Mouse (Mus musculus): ENCODE measurements around the gene Dpp9.
"Not testable (repeated sequence)": the region's sequence is repeated elsewhere in the genome, so short reads cannot be mapped to it uniquely, and the experiment has no call there.

Dpp9 gene

DNA sequence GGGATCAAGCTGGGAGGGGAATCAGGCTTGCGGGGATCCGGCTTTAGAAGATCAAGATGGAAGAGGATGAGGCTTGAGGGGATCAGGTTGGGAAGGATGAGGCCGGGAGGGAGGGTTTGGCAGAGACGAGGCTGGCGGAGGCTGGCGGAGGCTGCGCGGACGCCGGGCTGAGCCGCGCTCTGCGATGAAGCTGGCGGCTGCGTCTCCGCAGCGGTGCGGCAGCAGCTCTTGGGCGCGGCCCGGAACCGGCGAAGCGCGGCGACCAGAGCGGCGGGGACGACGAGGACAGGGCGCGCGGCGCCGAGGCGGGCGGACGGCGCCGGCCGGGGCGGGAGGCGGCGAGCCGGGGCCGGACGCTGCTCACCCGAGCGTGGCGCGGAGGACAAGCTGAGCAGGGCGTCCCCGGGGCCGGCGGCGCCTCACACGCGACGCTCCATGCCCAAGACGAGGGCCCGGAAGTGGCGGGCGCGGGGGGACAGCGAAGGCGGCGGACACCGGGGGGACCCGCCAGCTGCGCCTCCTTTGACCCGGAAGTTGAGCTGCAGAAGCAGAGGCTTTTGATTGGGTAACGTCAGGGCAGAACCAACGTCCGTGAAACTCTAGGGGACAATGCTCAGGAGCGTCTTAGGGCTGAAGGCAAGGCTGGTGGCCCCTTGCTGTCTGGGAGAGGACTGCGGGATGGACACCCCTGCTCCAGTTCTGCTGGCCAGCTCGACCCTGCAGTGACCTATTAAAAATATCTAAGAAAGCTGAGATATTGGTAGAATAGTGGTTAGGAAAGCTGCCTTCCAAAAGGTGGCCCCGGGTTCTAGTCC, at the start of gene Dpp9:
TSS of gene Dpp9 (minus strand) at position 529 of the 815 bp plus-strand sequence.
- DNase-seq (ENCODE audit: low spot score) = peak; percentile 85

DNA sequence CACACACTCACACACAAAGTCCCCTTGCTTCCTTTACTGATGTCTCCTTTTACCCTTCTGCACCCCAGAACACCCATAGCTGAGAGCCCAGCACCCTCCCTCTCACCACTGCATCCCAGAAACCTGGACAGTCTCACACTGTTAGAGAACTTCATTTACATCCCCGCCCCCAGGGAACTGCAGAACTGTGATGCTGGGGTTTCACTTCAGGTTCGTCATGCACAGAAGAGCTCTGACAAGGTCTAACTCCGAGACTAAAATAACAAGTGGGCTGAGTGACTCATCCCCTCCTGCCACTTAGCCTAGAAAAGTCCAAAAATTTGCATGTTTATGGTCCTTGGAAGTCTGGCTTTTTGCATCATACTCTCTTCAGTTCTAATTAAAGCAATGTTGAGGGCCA, 47.6 kb upstream of the Dpp9 start:
- no peak for DNase-seq (ENCODE audit: low spot score)

DNA sequence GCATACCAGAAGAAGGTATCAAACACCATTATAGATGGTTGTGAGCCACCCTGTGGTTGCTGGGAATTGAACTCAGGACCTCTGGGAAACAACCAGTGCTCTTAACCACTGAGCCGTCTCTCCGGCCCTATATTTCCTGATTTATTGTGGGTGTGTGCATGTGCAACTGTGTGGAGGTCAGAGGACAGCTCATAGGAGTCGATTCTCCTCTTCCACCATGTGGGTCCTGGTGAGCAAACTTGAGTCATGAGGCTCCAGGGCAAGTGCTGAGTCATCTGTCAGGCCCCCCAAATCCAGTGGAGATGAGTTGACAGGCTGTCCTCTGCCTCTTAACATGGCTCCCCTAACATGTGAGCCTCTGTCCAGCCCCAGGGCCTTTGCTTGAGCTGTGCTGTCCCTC, 47.2 kb upstream of the Dpp9 start:
- no peak for DNase-seq (ENCODE audit: low spot score)

DNA sequence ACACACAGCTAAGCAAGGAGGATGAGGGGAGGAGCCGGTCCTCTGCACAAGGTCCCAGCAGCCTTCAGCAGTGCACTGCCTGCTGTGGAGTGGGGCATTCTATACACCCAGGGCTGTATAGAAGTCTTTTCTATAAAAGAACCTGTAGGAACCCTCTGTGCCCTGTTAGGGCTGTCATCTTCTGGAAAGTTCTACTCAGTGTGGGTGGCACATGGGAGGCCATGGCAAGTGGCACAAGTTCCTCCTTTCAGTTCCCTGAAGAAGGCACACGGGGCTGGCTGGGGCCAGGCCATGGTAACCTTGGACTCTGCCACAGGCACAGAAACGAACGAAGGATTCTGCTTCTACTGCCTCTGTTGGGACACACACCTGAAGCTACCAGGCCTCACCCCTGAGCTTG, 46.3 kb upstream of the Dpp9 start:
- no peak for DNase-seq (ENCODE audit: low spot score)

DNA sequence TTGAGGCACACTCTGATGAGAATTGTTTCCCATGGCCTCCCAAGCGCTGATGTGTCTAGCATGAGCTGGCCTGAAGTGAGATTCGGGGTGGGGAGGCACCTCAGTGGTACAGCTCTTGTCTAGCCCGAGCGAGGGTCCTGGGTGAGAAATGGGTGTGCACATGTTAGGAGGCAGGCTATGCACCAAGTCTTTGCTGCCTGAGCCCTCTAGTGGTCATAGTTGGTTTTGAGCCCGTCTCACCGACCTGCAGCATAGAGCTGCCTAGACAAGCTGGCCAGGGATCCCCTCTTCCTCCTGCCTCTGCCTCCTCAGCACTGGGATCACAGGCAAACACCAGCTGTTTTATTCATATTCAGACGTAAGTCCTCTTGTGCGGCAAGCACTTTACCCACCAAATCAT, 45.3 kb upstream of the Dpp9 start:
- peak; percentile 70 for DNase-seq (ENCODE audit: low spot score)

DNA sequence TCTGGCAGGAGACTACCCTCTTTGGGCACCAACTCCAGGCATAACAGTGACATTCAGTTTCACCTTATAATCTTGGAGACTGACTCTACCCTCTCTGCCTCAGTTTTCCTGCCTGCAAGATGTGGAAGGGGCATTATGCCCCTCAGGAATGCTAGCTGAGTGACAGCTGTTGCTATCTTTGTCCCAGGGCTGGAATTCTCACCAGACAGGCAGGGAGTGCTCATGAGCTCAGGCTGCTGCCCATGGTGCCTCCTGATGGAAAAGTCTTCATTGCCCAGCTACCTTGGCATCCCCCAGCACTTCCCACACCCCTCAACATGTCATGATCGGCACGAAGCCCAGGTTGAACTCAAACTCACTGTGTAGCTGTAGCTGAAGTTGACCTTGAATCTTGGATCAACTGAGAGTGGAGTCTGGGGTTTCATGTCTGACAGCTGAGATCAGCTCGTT, 44.0 kb upstream of the Dpp9 start:
- DNase-seq (ENCODE audit: low spot score) = no peak

DNA sequence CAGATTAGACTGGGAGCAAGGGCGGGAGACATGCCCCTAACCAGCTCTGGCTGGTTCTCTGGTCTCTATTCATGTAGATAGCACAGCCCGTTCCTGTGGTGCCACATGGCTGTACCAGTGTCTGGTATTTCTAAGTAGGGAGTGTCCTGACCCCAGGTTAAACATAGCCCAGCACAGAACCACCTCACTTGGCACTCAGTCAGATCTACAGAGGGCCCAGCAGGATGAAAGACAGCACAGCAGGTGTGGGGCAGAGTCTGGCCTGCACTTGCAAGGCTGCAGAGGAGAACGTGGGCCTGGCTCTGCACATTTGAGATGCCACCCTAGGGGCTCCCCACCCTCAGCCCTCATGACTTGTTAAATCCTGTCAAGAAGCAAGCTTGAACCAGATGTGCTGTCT, 42.5 kb upstream of the Dpp9 start:
- no peak for DNase-seq (ENCODE audit: low spot score)

DNA sequence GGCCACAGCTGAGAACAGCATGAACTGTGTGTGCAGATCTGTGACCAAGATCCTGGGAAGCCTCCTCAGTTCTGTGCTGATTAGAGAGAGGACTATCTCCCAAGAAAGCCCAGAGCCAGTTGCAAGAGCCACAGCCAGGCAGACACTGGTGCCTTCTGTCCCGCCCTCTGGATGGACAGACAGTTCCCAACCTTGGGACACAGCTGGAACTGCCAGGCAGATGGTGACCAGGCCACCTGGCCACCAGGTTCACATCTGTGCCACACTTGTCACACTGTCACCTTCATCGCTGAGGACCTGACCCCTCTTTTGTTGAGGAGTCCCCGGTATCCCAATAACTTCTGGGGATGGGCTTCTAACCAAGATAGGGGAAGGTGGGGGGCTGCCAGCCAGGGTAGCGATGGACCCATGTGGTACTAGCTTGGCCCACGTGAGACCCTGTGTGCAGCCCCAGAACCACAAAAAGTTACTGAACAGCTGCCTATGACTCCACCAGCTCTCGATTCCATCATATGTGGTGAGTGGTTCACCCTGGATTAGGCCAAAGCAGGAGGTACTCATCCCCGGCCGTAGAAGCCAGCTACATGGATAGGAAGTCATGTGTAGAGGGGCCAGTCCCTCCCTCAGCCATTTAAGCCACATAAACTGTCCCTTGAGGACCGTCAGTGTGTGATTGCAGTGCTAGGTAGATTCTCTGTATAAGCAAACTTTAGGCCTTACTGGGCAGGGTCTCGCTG, 40.8 kb upstream of the Dpp9 start:
- DNase-seq (ENCODE audit: low spot score) = no peak

DNA sequence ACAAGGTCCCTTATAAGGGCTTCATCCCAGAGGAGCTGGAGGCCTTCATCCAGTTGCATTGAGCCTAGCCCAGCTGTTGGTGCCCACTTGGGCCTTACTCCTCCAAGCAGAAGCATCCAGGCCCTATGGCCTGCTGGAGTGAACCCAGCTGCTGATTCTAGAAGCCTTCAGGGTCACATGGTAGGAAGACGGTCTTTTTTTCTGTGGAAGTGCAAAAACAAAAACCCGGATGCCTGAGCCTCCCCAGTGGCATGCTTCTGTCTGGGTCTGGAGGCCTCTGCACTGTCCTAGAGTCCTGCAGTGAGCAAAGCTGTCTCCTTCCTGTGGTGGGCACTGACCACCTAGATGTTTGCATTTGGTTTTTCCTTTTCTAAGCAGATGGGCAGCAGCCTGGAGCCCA, 40.1 kb upstream of the Dpp9 start:
- not testable (repeated sequence) for DNase-seq (ENCODE audit: low spot score)

DNA sequence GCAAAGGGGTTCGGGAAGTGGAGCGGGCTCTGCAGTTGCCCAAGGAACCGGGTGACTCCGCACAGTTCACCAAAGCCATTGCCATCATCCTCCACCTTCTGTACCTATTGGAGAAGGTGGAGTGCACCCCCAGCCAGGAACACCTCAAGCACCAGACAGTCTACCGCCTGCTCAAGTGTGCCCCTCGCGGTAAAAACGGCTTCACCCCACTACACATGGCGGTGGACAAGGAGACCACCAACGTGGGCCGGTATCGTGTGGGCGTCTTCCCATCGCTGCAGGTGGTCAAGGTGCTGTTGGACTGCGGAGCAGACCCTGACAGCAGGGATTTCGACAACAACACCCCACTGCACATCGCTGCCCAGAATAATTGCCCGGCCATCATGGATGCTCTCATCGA, 39.6 kb upstream of the Dpp9 start:
- DNase-seq (ENCODE audit: low spot score) = not testable (repeated sequence)

DNA sequence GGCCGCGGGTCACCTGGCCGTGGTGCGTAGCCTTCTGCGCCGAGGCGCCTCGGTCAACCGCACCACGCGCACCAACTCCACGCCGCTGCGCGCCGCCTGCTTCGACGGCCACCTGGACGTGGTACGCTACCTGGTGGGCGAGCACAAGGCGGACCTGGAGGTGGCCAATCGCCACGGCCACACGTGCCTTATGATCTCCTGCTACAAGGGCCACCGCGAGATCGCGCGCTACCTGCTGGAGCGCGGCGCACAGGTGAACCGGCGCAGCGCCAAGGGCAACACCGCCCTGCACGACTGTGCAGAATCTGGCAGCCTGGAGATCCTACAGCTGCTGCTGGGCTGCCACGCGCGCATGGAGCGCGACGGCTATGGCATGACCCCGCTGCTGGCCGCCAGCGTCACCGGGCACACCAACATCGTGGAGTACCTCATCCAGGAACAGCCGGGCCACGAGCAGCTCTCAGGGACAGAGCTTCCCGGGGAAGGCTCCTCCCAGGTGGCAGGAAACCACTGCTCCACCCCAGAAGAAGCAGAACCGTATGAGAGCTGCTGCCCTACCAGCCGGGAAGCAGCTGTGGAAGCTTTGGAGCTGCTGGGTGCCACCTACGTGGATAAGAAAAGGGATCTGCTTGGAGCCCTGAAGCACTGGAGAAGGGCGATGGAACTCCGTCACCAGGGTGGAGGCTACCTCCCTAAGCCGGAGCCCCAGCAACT, 38.6 kb upstream of the Dpp9 start:
- DNase-seq (ENCODE audit: low spot score) = no peak

DNA sequence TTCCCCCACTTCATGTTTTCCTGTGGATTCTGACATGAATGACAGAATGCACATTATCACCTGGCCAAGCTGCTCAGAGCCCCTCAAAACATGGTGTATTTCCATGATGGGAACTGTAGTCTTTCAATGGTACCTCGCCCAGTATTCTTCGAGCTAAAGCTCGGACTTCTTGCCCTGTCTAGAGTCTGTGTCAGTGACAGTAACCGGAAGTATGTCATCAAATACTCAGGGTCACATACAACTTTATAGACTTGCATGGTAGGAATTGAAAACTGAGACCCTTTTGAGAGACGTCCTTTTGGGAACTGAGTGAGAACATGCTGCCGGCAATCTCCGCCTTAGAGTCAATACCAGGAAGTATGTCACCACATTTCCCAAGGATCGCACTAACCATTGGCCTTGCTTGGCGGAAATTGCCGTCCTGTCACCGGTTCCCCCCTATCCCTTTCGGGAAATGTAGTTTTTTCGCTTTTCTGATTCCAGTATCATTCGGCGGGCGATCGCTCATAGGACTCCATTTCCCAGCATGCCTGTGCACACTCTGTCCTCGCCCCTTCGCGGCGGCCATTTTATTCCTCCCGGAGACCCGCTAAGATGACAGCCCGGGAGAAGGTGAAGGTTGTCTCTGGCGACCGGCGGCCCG, 37.7 kb upstream of the Dpp9 start, which contains the start of gene Fem1a:
TSS of gene Fem1a (plus strand) at position 572 of the 643 bp plus-strand sequence.
- peak; percentile 97 for DNase-seq (ENCODE audit: low spot score)

DNA sequence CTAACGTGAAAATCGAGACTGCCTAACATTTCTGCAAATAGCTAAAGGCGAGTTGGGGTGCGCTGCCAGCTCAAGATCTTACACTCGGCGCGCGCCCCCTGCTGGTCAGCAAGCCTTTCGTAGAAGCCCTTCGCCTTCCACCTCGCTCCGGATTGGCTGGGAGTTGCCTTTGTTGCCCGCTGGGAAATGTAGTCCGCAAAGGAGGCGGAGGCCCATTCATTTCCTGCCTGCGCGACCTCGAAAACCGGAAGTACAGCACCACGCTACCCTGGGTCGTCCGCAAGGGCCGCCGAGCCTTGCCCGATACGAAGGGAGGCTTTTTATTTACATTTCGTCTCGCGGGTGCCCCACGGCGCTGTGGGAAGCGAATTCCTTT, 37.1 kb upstream of the Dpp9 start:
- peak; percentile 99 for DNase-seq (ENCODE audit: low spot score)

DNA sequence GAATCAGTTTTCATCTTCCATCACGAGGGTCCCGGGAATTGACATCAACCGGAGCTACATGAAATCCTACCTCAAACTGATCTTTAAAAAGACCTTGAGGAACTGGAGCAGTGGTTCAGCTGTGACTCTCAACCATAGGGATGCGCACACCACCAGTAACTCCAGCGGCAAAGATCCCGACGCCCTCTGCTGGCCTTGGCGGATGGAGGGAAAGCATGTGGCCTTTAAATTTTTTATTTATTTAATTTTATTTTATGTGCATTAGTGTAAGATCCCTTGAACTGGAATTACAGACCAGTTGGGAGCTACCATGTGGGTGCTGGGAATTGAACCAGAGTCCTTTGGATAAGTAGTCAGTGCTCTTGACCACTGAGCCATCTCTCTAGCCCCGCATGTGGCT, 36.7 kb upstream of the Dpp9 start:
- DNase-seq (ENCODE audit: low spot score) = no peak

DNA sequence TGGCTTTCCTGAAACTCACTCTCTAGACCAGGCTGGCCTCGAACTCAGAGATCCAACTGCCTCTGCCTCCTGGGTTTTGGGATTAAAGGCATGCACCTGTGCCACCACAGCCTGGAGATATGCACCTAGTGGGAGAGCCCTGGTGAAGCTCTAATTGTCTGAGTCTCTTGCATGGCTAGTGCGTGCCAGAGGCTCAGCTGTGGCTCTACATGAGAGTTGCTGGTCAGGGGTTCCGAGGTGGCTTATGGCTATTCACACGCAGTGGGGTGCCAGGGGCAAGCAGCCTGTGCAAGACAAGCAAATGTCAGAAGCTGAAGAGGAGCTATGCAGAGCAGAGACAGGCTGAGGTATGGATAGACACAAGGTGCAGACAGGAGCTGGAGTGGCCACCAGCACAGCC, 36.0 kb upstream of the Dpp9 start:
- no peak for DNase-seq (ENCODE audit: low spot score)

DNA sequence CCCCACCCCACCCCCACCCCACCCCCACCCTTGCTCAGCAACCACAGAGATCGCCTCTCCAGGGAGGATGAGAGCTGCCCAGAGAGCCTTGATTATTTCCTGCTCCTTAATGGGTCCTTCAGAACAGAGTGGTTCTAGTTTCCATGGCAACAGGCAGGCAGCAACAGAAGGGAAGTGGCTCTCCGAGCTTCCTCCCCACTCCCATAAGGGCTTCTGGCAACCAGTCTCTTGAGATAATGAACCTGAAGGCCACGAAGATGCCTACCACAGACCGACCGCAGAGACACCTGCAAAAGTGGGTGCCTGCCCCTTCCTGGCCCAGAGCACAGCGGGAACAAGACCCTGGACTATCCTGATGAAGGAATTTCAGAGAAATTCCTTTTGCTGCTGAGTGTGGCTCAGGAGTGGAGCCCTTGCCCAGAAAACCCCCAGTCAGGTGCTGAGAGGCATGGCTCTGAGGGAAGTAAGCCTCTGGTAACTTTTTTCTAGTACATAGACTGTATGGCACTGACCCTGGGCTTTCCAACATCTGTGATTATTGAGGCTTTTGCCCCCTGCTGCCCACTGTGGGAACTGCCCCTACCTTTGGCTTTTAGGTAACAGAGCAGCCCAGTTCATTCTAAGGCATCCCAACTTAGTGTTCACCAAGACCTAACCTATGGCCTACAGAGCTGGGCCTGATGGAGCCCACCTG, 32.6 kb upstream of the Dpp9 start:
- peak; percentile 54 for DNase-seq (ENCODE audit: low spot score)

DNA sequence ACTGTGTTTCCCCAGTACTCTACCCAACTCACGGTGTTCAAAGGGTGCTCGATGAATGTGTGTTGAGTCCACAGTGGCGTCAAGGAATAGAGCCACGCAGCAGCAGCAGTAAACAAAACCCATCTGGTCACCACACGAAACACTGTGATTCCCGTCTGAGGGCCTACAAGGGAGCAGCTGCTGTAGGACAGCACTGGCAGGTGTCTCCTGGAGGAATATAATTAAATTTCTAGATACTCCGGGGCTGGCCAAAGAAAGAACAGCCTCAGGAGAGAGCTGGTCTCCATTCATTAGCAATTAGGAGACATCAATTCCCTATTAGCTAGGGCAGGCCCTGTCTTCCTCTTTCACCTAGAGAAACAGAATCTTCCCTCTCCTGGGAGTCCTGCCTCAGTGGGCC, 26.9 kb upstream of the Dpp9 start:
- DNase-seq (ENCODE audit: low spot score) = no peak

DNA sequence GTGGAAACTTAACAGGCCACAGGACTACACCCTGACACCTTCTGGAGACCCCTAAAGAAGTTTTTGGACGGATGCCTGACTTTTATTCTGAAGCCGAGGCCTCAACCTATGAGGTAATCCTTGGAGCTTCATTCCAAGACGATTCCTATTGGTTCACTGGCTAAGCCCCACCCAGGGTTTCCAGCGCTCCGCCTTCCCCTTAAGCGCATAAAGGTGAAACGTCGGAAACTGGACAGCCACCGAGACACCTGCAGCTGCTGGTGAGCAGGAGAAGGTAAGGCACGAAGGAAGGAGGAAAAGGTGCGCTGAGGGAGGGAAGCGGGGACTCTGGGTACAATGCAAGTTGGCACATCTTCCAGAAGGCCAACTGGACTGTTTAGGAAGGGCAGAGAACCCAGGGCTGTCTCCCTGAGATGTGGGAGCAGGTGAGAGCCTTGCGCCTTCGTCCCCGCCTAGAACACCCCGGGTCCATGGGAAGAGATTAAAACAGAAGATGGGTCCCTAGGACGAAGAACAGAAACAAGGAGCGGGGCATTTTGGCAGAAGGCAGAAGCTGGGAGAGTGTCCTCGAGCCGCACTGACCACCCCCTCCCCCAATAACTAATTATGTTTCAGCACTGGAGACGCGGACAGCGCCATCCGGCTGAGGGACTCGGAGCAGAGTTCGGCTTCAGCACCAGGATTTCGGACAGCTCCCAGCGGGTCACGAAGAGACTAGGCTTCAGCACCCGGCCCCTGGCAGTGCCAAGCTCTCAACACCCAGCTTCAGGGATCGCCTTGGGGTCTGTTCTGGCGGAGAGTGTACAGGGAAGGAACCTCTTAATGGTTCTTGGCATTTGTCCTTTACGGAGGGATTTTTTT, 23.1 kb upstream of the Dpp9 start:
- peak; percentile 83 for DNase-seq (ENCODE audit: low spot score)

DNA sequence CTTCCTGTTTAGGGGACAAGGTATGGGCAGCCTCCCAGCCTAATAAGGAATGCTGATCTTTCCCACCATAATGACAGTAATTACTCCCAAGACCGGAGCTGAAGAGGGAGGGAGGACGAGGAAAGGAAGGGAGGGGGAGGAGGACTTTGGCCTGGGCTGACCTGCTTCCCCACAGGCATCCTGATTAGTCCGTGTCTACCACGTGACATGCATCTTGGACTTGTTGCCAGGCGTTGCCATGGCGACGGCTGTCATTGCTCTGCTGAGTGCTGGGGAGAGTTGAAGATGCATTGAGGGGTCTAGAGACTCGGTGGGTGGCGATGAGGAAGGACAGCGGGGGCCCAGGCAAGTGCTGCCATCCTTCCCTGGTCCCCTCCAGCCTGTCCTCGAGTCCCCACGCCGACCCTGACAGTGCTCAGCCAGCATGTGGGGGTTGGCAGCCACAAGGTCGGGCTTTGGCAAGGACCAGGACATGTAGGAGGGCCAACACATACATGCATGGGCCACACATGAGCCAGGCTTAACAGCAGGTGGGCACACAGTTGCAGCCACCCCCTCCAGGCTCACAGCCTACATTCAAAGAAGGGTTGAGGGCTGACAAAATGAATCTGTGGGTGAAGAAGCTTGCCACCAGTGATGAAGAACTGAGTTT, 15.2 kb upstream of the Dpp9 start:
- no peak for DNase-seq (ENCODE audit: low spot score)

DNA sequence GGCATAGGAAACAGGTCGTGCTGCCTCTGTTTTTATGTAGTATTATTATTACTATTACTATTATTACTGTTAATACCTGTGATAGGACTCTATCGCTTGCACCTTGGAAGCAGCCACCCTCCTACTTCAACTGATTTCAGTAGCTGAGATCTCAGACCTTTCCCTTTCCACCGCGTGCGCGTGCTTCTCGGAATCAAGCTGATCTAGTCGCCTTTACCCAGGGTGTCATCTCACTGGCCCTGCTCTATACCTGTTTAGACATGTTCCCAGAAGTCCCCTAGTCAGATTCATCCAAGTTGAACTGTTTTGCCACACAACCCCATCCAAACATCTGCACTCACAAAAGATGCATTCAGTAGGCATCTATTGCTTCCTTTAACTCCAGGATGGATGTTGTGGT, 14.7 kb upstream of the Dpp9 start:
- no peak for DNase-seq (ENCODE audit: low spot score)
